In the genomic region with DNA sequence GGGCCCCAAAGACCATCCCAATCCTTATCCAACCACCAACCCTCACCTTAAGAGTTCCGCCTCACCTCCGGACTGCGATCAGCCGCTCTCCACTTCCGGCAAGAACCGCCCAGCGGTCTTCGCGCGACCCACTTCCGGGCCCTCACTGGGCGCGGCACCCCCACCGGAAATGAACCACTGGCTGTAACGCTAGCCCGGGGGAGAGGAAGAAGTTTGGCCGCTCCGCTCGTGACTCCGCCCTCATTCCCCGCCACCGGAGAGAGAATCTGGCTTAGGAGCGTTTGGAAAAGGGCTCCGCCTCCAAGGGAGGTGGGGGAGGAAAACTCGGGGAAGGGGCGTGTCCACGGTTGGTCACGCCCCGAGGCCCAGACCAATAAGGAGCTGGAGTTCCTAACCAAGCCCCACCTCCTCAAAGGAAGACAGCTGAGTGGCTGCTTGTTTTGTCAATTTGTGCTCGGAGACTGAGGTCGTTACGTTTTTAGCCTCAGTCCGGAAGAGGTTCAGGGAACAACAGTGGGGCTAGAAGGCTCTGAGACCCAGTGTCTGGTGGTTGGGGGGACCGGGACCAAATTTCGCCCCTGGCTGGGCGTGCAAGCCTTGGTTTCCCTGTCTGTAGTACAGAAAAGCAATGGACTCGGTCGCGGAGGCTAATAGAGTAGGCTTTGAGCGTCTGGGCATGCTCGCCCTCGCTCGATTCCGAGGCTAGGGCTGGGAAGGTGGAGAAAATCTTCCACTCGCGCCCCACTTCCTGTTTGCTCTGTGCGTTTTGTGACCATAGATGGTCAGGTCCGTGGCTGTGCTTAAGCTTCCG, we compare ENCODE assay signal across 8 mouse cellular contexts. TPM values are rescaled to one million over a fixed set of nuclear protein-coding genes. Genes with fewer than 3 reads are reported as not detected.
A peak's percentile ranks its signal among the peaks of the same experiment; 100 is the strongest.
DNase-seq lines count a peak whose midpoint lies in the region; ATAC-seq and TF ChIP-seq lines count a peak whose summit lies in the region.

A gene (minus strand): TSS at position 289 of the 811 bp plus-strand sequence.

- DNase-seq in CD4-positive helper T cell, adult 2 months (ENCODE audit: low read depth, low spot score): peak; percentile 98
- peak; percentile 99 for DNase-seq in brain, embryonic 18.5 days (ENCODE audit: low read depth, low spot score)
- DNase-seq in kidney, postnatal 0 days (ENCODE audit: low spot score): peak; percentile 99
- DNase-seq in liver, embryonic 11.5 days (ENCODE audit: low spot score): peak; percentile 98
- DNase-seq in naive thymus-derived CD4-positive, alpha-beta T cell, adult 2 months (ENCODE audit: low read depth): peak; percentile 97

- peak within 1 kb of the TSS; percentile 81 for H3K4me2 ChIP-seq in heart, embryonic 12.5 days
- peak within 1 kb of the TSS; percentile 71 for H3K4me2 ChIP-seq in kidney, postnatal 0 days (ENCODE audit: low read length)
- peak within 1 kb of the TSS; percentile 92 for H3K4me2 ChIP-seq in liver, embryonic 11.5 days
- peak within 1 kb of the TSS; percentile 89 for H3K4me2 ChIP-seq in stomach, embryonic 14.5 days (replicated peaks; ENCODE audit: low read depth, low read length)

- ATAC-seq in erythroid progenitor cell, adult 5-6 weeks (replicated peaks; ENCODE audit: low FRiP score, poor library complexity, severe bottlenecking): peak; percentile 92
- ATAC-seq in heart, embryonic 12.5 days (ENCODE audit: insufficient number of reproducible peaks, low FRiP score): peak; percentile 96
- ATAC-seq in kidney, postnatal 0 days (replicated peaks; ENCODE audit: low FRiP score, low read depth): peak; percentile 96
- ATAC-seq in liver, embryonic 11.5 days (replicated peaks; ENCODE audit: low FRiP score): peak; percentile 94
- peak; percentile 95 for ATAC-seq in stomach, embryonic 14.5 days (ENCODE audit: insufficient number of reproducible peaks, insufficient read depth, low FRiP score, low read depth)

- H3K4me3 ChIP-seq in heart, embryonic 12.5 days: peak within 1 kb of the TSS; percentile 81
- H3K4me3 ChIP-seq in kidney, postnatal 0 days (replicated peaks; ENCODE audit: low read depth, low read length): peak within 1 kb of the TSS; percentile 89
- H3K4me3 ChIP-seq in liver, embryonic 11.5 days (ENCODE audit: low read depth, low read length): peak within 1 kb of the TSS; percentile 89
- peak within 1 kb of the TSS; percentile 84 for H3K4me3 ChIP-seq in stomach, embryonic 14.5 days (ENCODE audit: low read depth, low read length)

- no peaks in the 10 kb centered on the region for H3K36me3 ChIP-seq in heart, embryonic 12.5 days
- peaks cover 1% of the 10 kb centered on the region; the same call in 1 of the 2 replicates for H3K36me3 ChIP-seq in kidney, postnatal 0 days (ENCODE audit: insufficient read depth, low read length)
- H3K36me3 ChIP-seq in liver, embryonic 11.5 days (ENCODE audit: control insufficient read depth, insufficient read depth, low read length): no peaks in the 10 kb centered on the region
- no peaks in the 10 kb centered on the region for H3K36me3 ChIP-seq in stomach, embryonic 14.5 days (ENCODE audit: control insufficient read depth, insufficient read depth, low read length)

- peak within 1 kb of the TSS; percentile 89 for H3K9ac ChIP-seq in heart, embryonic 12.5 days
- peak within 1 kb of the TSS; percentile 82 for H3K9ac ChIP-seq in kidney, postnatal 0 days (ENCODE audit: low read depth, low read length)
- H3K9ac ChIP-seq in liver, embryonic 11.5 days (ENCODE audit: low read depth, low read length): peak within 1 kb of the TSS; percentile 89
- peak within 1 kb of the TSS; percentile 78 for H3K9ac ChIP-seq in stomach, embryonic 14.5 days (replicated peaks; ENCODE audit: low read depth, low read length)

- WGBS in heart, embryonic 12.5 days: under 1% methylated on average over 49 of the region's 49 CpGs
- WGBS in kidney, postnatal 0 days: under 1% methylated on average over 48 of the region's 49 CpGs
- WGBS in liver, embryonic 11.5 days: under 1% methylated on average over 49 of the region's 49 CpGs
- under 1% methylated on average over 49 of the region's 49 CpGs for WGBS in stomach, embryonic 14.5 days

- H3K4me1 ChIP-seq in heart, embryonic 12.5 days (replicated peaks): peaks cover 34% of the 10 kb centered on the region
- peaks cover 25% of the 10 kb centered on the region; the same call in 1 of the 2 replicates for H3K4me1 ChIP-seq in kidney, postnatal 0 days (replicated peaks; ENCODE audit: insufficient read depth, low read length)
- H3K4me1 ChIP-seq in liver, embryonic 11.5 days (replicated peaks; ENCODE audit: control insufficient read depth, insufficient read depth, low read length): peaks cover 21% of the 10 kb centered on the region
- H3K4me1 ChIP-seq in stomach, embryonic 14.5 days (ENCODE audit: control insufficient read depth, insufficient read depth, low read length): peaks cover 14% of the 10 kb centered on the region

- no peaks in the 10 kb centered on the region for H3K9me3 ChIP-seq in heart, embryonic 12.5 days (replicated peaks)
- no peaks in the 10 kb centered on the region for H3K9me3 ChIP-seq in kidney, postnatal 0 days (replicated peaks; ENCODE audit: low read length)
- no peaks in the 10 kb centered on the region for H3K9me3 ChIP-seq in liver, embryonic 11.5 days (ENCODE audit: control insufficient read depth, low read length)
- no peaks in the 10 kb centered on the region for H3K9me3 ChIP-seq in stomach, embryonic 14.5 days (ENCODE audit: control insufficient read depth, low read depth, low read length)

- TF ChIP-seq CTCF in kidney, postnatal 0 days (IDR thresholded peaks at IDR 0.05; ENCODE audit: low read depth): no peak

- H3K27me3 ChIP-seq in heart, embryonic 12.5 days (replicated peaks): no peaks in the 10 kb centered on the region
- H3K27me3 ChIP-seq in kidney, postnatal 0 days (ENCODE audit: insufficient read depth, low read length): no peaks in the 10 kb centered on the region
- no peaks in the 10 kb centered on the region for H3K27me3 ChIP-seq in liver, embryonic 11.5 days (replicated peaks; ENCODE audit: control insufficient read depth, insufficient read depth, low read length)
- no peaks in the 10 kb centered on the region for H3K27me3 ChIP-seq in stomach, embryonic 14.5 days (ENCODE audit: control insufficient read depth, insufficient read depth, low read length)

- peak within 1 kb of the TSS; percentile 100 for H3K27ac ChIP-seq in heart, embryonic 12.5 days (ENCODE audit: poor library complexity, severe bottlenecking)
- H3K27ac ChIP-seq in kidney, postnatal 0 days: peak within 1 kb of the TSS; percentile 99
- H3K27ac ChIP-seq in liver, embryonic 11.5 days (ENCODE audit: low read depth, low read length): peak within 1 kb of the TSS; percentile 99
- H3K27ac ChIP-seq in stomach, embryonic 14.5 days (ENCODE audit: low read length): peak within 1 kb of the TSS; percentile 100

RNA-seq across cellular contexts. Expression of the gene that starts here (rescaled TPM):
- total RNA-seq in erythroid progenitor cell, adult 5-6 weeks (2015; ENCODE audit: low replicate concordance): 80.5 and 81.8 TPM in 2 replicates
- 71.2 and 81.2 TPM in 2 replicates for total RNA-seq in erythroid progenitor cell, adult 5-6 weeks (2017; ENCODE audit: low replicate concordance)
- polyA plus RNA-seq in heart, embryonic 12.5 days (2016; fragmentation: Nextera tagmentation; extraction: Ambion mirVana): 46.4 and 47.6 TPM in 2 replicates
- polyA plus RNA-seq in kidney, postnatal 0 days (2015; fragmentation: Nextera tagmentation; extraction: Ambion mirVana): 63.7 and 71.2 TPM in 2 replicates
- 52.2 and 56.5 TPM in 2 replicates for polyA plus RNA-seq in liver, embryonic 11.5 days (2014; fragmentation: Nextera tagmentation; extraction: Ambion mirVana)
- 84.3 and 89.9 TPM in 2 replicates for polyA plus RNA-seq in stomach, embryonic 14.5 days (2014; fragmentation: Nextera tagmentation; extraction: Ambion mirVana)

Comparison
In these comparisons a context has a peak if more than half of its experiments do, and no peak if none do; other contexts are left out.
1. Peak in every context shown above with its lines: DNase-seq, ATAC-seq, H3K4me3 ChIP-seq and H3K27ac ChIP-seq.